Mouse (Mus musculus): ENCODE measurements at regions not wholly inside any gene's neighbourhood (a gene's known extent, or its start where the extent isn't known, plus 50 kb on each side); places are given as distances from the start of the nearest gene placed in this dataset.

DNA sequence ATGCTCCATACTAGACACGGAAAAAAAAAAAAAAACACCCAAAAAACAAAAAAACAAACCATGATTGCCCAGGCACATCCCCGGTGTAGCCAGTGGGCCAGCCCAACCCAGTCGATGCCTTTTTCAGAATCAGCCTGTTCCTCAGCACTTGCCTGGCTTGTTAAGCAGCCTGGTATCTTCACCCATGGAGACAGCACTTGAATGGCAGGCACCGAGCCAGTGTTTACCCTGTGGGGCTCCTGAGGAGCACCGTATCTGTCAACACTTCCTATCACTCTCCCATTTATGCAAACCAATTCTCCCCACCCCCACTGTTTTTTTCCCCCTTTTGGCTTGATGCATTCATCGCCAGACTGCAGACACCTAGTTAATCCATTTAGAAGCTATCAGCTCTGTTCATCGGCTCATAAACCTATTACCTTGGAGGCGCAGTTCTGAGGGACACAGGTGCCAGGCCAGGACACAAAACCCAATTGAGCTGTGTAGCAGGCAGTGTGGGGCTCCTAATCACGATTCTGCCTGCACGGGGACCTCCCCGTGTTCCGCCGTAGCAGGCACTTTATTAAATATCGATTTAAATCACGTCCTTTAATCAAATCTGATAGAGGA, 537.8 kb downstream of the Ofcc1 start:
- in situ Hi-C loops (cut with MseI, MboI): no loop called here

DNA sequence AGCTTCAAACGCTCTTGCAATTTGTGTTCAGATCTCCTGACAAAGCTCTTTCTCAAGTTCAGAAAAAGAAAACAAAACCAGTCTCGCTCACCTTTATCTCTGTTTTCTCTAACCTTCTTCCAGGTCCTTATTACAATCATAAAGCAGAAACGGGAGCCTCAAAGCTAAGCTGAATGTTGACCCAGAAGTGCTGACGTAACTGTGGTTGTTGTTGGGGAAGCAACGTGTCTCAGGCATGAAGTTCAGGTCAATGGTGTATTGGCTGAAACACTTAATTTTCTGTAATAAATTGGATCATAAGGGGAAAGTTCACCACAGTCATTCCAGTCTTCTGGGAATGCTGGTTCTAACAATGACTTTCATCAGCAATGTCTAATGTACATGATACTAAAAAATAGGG, 586.7 kb downstream of the Ofcc1 start:
- in situ Hi-C loops (cut with MseI, MboI): no loop called here

DNA sequence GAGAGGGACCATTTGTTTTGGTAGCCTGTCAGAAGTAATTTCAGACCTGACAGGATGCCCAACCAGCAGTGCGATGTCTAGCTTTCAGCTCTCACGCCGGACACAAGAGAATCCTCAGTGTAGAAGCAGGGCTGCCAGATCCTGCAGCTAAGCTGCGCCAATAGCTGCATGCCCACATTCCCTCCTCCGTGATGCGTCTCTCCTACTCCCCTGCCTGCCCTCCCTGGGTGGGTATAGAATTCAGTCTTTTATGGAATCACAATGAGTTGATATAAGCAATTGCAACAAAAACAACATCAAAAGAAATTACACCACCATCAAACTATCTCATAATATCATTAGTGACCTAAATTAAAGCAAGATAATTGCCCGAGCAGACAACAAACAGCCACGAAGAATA, 587.1 kb downstream of the Ofcc1 start:
- in situ Hi-C loops (cut with MseI, MboI): no loop called here

- in situ Hi-C loops (cut with MseI, MboI): no loop called here
Measured at GRCm38 (mm10) chr13:39769228-39769627, 592.0 kb downstream of the Ofcc1 start.

DNA sequence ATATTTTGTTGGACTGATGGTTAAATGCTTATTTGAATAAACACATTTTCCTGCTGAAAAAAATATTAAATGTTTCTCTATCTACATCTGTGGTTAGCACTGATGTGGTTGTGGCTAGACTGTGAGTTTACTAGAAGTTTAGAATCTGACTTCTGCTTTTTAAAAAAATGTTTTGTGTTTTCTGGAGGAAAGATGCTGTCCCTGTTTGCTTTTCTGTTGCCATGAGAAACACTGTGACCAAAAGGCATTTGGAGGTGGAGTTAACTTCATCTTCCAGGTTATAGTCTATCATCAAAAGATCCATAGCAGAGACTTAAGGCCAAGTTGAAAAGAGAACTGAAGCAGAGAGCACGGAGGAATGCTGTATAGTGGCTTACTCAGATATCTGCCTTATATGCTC, 594.4 kb downstream of the Ofcc1 start:
- in situ Hi-C loops (cut with MseI, MboI): no loop called here

Data from mouse trophoblast stem cell (cell line).